Mouse (Mus musculus): ENCODE data around the gene Pcdh9. TPM values are rescaled to one million over a fixed set of nuclear protein-coding genes. Genes with fewer than 3 reads are reported as not detected.

The Pcdh9 gene
- total RNA-seq, 4 experiments from 2014 or later: 0.78 to 2.6 (median 1.8) TPM

- no peak for DNase-seq (ENCODE audit: low spot score)
Observed at GRCm38 (mm10) chr14:93381163-93381562, 509.3 kb downstream of the Pcdh9 start.

DNA sequence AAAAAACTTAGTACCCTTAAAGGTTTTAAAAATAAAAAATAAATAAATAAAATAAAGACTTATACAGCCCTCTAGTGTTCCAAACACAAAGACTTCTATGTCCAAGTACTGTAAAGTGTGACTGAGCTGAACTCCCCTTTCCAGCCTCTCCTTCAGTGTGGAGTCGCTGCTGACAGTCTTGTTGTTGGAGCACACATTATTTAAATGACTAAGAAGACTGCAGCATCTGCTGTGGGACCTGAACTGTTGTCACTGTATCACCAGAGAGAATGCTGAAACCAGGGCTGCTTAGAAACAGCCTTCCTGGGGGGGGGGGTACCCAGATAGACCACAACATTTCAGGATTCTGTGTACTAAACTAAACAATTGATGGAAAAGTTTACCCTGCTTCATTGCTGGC, 509.7 kb downstream of the Pcdh9 start:
- DNase-seq (ENCODE audit: low spot score): no peak

DNA sequence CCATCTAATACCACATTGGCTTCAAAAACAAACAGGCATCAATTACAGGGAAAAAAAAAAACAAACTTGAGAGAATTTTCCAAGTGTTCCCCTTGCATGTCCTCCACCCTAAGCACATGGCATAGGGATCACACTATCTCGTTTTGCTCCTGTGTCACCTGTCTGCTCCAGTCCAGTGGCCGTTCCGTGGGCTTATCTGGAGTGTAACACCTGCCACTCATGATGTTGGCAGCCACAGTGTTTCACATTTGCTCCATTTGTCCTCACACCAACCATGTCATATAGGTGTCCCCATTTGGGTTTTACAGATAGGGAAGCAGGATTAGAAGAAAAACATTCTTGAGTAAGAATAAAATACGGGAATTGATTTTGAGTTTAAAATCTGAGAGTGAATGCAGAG, 514.3 kb downstream of the Pcdh9 start:
- no peak for DNase-seq (ENCODE audit: low spot score)

- no peak for DNase-seq (ENCODE audit: low spot score)
Observed at GRCm38 (mm10) chr14:93374181-93374580, 516.3 kb downstream of the Pcdh9 start.

DNA sequence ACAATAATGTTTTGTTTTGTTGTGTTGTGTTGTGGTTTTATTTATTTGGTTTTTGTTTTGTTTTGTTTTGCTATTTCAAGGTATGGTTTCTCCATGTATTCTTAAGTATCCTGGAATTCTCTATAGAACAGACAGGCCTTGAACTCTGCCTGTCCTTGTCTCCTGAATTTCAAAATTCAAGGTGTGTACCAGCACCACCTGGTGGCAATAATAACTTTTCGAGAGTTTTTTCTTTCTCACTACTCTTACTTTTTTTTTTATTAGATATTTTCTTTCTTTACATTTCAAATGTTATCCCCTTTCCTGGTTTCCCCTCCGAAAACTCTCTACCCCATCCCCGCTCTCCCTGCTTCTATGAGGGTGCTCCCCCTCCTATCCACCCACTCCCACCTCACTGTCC, 536.3 kb downstream of the Pcdh9 start:
- no peak for DNase-seq (ENCODE audit: low spot score)

DNA sequence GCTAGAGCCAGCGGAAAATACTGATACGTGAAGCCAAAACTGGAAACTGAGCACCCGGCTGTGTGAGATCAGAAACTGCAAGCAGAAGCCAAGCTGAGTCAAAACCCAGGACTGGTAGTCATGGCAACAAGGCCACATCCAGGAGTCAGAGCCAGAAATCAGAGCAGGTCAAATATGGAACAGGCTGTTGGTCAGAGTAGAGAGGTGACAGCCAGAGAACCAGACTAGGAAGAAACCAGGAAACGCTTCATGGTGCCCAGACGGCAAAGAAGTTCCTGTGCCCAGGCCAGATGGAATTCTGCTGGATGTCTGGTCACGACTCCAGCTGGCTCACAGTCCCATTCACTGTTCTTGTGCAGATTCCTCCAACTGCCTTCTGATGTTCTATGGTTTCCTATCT, 539.6 kb downstream of the Pcdh9 start:
- DNase-seq (ENCODE audit: low spot score): peak; percentile 68

DNA sequence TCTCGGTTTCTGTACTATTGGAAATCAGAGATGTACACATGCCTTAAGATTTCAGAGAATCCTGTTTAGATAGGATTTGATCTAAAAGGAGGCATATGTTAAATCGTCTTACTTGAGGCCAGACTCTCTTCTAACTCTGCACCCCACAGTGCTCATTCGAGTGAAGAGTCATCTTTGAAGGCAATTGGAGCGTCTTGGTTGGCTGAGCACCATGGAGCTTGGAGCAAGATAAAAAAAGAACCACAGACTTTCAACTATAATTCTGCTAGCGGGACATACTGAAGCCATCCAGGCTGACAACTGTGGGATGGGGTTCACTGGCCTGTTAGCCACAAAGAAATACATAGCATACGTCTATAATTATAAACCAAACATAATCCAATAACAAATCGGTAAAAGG, 541.3 kb downstream of the Pcdh9 start:
- DNase-seq (ENCODE audit: low spot score): no peak

DNA sequence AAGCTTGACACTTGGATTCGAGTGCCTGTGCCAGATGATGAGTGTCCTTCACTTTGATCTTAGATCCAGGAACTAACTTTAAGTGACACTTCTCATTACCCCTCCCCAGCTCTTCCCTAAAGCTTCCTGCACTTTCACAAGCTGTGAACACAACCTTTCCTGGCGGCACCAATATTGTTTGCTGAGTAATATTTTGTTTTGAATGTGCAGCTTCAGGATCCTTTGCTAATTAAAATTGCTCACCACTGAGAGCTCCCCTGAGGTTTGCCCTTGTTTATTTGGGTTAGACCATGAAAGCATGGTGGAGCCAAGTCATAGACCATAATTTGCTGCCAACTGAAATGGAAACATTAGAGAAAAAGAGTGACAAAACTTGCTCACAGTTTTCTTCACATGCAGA, 543.4 kb downstream of the Pcdh9 start:
- no peak for DNase-seq (ENCODE audit: low spot score)

GRCm38 (mm10) chr14:93342781-93343180, 547.7 kb downstream of the Pcdh9 start:
- DNase-seq (ENCODE audit: low spot score): peak; percentile 10

DNA sequence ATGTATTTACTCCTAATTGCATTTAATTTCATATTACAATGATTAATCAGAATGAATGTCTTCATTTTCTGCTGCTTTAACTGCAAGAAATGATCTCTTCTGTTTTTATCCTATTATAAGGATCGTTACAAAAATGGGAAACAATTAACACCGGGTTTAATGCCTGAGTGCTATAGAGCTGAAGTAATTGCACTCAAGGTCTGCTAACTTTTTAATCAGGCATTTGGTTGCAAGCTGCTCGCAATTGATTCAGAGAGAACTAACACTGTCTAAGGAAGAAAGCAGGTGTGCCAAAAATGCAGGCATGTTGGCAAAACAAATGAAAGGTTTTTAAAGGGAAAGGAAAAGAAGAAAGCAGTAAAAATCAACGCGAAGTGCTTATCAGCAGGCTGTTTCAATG, 549.1 kb downstream of the Pcdh9 start:
- no peak for DNase-seq (ENCODE audit: low spot score)

- DNase-seq (ENCODE audit: low spot score): no peak
Observed at GRCm38 (mm10) chr14:93329247-93329646, 561.2 kb downstream of the Pcdh9 start.

DNA sequence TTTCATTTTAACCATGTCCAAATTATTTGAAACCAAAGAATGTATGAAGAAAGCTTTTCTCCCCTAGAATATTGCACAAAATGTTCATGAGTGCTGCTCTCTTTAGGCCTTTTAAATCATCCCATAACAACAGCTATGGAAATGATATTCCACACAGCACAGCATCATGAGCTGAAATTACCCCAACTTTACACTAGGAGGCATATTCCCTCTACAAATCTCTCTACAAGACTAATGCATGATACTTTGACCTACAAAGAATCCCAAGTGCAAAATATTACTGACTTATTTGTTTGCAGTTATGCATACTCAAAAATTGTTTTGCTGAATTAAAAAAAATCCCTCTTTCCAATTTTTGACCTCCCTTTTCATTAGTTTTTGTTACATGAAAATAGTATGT, 573.1 kb downstream of the Pcdh9 start:
- DNase-seq (ENCODE audit: low spot score): peak; percentile 8

GRCm38 (mm10) chr14:93288361-93288760, 602.1 kb downstream of the Pcdh9 start:
- DNase-seq (ENCODE audit: low spot score): no peak

DNA sequence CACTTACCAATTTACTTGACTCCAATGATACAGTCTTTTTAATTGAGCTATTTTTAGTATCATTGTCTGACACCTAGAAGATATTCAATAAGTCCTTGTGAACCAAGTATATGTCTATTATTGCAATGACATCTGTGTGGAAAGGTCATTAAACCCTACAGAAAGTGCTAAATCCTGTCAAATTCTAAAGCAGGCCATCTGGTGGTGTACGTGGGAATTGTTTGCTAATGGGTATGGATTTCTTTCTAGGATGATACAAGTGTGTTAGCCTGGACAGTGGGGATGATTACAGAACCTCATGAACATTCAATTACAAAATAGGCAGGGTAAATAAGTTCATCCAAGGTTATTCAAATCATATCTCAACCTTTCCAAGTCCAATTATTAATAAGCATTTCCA, 602.8 kb downstream of the Pcdh9 start:
- DNase-seq (ENCODE audit: low spot score): no peak

GRCm38 (mm10) chr14:93285136-93285535, 605.3 kb downstream of the Pcdh9 start:
- no peak for DNase-seq (ENCODE audit: low spot score)

- no peak for DNase-seq (ENCODE audit: low spot score)
Observed at GRCm38 (mm10) chr14:93284009-93284408, 606.5 kb downstream of the Pcdh9 start.

- peak; percentile 6 for DNase-seq (ENCODE audit: low spot score)
Observed at GRCm38 (mm10) chr14:93275661-93276060, 614.8 kb downstream of the Pcdh9 start.

GRCm38 (mm10) chr14:93274767-93275166, 615.7 kb downstream of the Pcdh9 start:
- no peak for DNase-seq (ENCODE audit: low spot score)

DNA sequence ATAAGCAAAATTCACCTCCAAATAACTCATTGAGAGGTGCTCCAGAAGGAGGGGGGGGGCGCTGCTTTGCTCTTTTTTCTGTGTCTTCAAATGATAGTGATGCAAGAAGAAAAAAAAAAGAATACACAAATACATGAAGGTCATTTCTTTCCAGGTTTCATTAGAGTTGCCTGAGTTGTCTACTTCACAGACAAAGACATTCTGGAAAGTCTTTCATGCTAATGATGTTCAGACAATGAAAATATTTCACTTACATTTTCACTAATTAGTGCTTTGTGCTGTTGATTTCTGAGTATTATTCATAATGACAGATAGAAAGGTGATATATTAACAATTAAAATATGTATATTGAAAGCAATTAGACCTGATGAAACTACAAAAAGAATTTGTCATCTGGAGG, 637.1 kb downstream of the Pcdh9 start:
- DNase-seq (ENCODE audit: low spot score): no peak

GRCm38 (mm10) chr14:93240263-93240662, 650.2 kb downstream of the Pcdh9 start:
- no peak for DNase-seq (ENCODE audit: low spot score)

- DNase-seq (ENCODE audit: low spot score): no peak
Observed at GRCm38 (mm10) chr14:93234333-93234732, 656.1 kb downstream of the Pcdh9 start.

GRCm38 (mm10) chr14:93233599-93233998, 656.9 kb downstream of the Pcdh9 start:
- DNase-seq (ENCODE audit: low spot score): no peak

DNA sequence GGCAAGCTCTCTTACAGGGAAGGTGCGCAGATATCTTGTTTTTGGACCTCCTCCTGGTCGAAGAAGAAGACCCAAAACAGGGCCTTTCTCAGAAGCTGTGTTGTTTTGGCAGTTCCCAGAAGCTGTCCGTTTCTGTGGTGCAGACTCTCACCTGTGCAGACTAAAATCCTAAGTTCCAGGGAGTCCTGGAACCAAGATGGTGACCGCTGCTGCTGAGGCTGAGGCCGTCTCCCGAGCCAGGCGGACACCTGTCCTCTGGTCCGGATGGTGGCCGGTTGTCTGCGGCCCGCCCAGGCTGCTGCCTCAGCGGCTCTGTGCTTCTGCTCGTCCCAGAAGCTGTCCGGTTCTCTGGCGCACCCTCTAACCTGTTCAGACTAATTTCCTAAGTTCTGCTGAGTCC, 675.6 kb downstream of the Pcdh9 start:
- DNase-seq (ENCODE audit: low spot score): peak; percentile 81

GRCm38 (mm10) chr14:93199791-93200190, 690.7 kb downstream of the Pcdh9 start:
- DNase-seq (ENCODE audit: low spot score): no peak

Measured in heart, adult 8-10 months (tissue).